Mouse (Mus musculus) CH12.LX (cell line): ENCODE measurements around the gene Gng5.

Experiments used
- CTCF ChIP-seq, 2 experiments: IDR thresholded peaks in 1 of 2; conservative IDR thresholded peaks in 1 of 2; 2 replicates each; pipeline ENCODE4 v1.5.1; 2011 to 2012; ENCODE audit warnings: low read depth in 2 of 2, low read length in 2 of 2, improper control_type of control experiment in 1 of 2, inconsistent platforms in 1 of 2, mild to moderate bottlenecking in 1 of 2, moderate library complexity in 1 of 2
- EP300 ChIP-seq: IDR thresholded peaks from 2 replicates; pipeline ENCODE4 v1.6.1; 2011; ENCODE audit warnings: low read length, improper control_type of control experiment
- GABPA ChIP-seq: IDR thresholded peaks from 2 replicates; pipeline ENCODE4 v1.6.1; 2012; ENCODE audit warnings: low read depth, low read length, improper control_type of control experiment, inconsistent platforms; ENCODE audit not compliant: insufficient replicate concordance
- MEF2A ChIP-seq: IDR thresholded peaks from 2 replicates; pipeline ENCODE4 v1.6.1; 2014; ENCODE audit warnings: low read depth, mild to moderate bottlenecking, inconsistent platforms, low read length, improper control_type of control experiment, borderline replicate concordance
- MXI1 ChIP-seq: IDR thresholded peaks from 2 replicates; pipeline ENCODE4 v1.6.1; 2011; ENCODE audit warnings: mild to moderate bottlenecking, low read depth, low read length, improper control_type of control experiment
- NRF1 ChIP-seq: IDR thresholded peaks from 2 replicates; pipeline ENCODE4 v1.6.1; 2014; ENCODE audit warnings: low read depth, mild to moderate bottlenecking, inconsistent platforms, low read length, improper control_type of control experiment, moderate library complexity
- POLR2A ChIP-seq: IDR thresholded peaks from 2 replicates; pipeline ENCODE4 v1.6.1; 2011; ENCODE audit warnings: low read depth, mild to moderate bottlenecking, improper control_type of control experiment, low read length
- POLR2AphosphoS2 ChIP-seq: IDR thresholded peaks from 2 replicates; pipeline ENCODE4 v1.6.1; 2011; ENCODE audit warnings: low read depth, low read length, improper control_type of control experiment
- SMC3 ChIP-seq: IDR thresholded peaks from 2 replicates; pipeline ENCODE4 v1.6.1; 2011; ENCODE audit warnings: low read depth, low read length, improper control_type of control experiment

DNA sequence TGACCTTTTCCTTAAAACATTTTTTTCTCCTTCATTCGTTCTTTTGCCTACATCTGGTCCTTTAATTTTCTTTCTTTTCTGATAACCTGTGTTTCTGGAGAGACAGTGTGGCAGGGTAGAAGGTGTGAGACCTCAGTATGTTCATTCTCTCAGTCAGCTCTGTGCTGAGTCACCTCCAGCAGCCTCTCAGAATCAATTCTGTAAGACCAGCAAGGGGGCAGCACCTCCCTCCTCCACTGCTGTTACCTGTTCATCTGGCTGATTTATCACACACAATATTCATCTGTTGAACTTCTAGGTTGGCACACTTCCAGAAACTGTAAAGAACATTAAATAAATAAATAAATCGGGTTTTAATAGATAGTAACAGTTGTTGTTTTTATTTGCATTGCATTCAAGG, 36.7 kb upstream of the Gng5 start:
- no peak for TF ChIP-seq POLR2AphosphoS2
- TF ChIP-seq NRF1 = no peak
- TF ChIP-seq MXI1 = no peak
- TF ChIP-seq MEF2A = no peak
- TF ChIP-seq POLR2A = no peak
- peak in 1 of 2 experiments; percentile 55; a peak in 2 of 4 replicates for TF ChIP-seq CTCF (conservative IDR thresholded peaks at IDR 0.05 in 1 of 2, IDR thresholded peaks at IDR 0.05 in 1 of 2; ENCODE audit: low read depth in 2 of 2, low read length in 2 of 2)
- TF ChIP-seq GABPA = no peak
- peak; percentile 39 for TF ChIP-seq SMC3
- TF ChIP-seq EP300 = no peak
